Mouse (Mus musculus): ENCODE measurements around the gene Scube3.

Gene Scube3

DNA sequence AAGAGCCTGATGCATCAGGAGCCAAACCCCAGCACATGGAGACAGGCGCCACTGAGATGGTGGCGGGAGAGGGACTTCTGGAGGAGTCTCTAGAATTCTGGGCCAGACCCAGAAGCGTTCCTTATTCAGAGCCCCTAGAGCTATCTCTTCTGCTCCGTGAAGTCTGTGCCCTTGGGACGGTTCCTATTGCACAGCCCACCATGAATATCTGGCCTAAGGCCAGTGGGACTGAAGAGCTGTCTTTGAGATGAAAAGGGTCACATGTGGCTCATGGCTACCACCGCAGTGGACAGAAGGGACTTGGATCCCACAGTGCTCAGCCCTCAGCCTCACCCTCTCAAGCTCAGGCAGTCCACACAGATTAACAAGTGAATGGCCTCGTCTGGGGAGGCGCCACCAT is 7.8 kb downstream of the Scube3 start:
- peaks cover 83% of the 10 kb centered on the region for H3K4me1 ChIP-seq (replicated peaks; ENCODE audit: low read depth, low read length)
- TF ChIP-seq CTCF (conservative IDR thresholded peaks at IDR 0.05; ENCODE audit: low read length) (no peak), NANOG (IDR thresholded peaks at IDR 0.05; ENCODE audit: borderline replicate concordance, low read length) (no peak), POU5F1 (IDR thresholded peaks at IDR 0.05; ENCODE audit: borderline replicate concordance, low read length) (no peak)
- H3K27me3 ChIP-seq (ENCODE audit: insufficient read depth, low read length) = peaks cover 24% of the 10 kb centered on the region
- peak overlapping the region; percentile 35; the same call in 1 of the 2 replicates for H3K4me3 ChIP-seq (replicated peaks; ENCODE audit: low read length)
- peaks cover 3% of the 10 kb centered on the region; the same call in 1 of the 2 replicates for H3K36me3 ChIP-seq (ENCODE audit: insufficient read depth, low read length)
- no peaks in the 10 kb centered on the region for H3K9me3 ChIP-seq (ENCODE audit: low read length)

DNA sequence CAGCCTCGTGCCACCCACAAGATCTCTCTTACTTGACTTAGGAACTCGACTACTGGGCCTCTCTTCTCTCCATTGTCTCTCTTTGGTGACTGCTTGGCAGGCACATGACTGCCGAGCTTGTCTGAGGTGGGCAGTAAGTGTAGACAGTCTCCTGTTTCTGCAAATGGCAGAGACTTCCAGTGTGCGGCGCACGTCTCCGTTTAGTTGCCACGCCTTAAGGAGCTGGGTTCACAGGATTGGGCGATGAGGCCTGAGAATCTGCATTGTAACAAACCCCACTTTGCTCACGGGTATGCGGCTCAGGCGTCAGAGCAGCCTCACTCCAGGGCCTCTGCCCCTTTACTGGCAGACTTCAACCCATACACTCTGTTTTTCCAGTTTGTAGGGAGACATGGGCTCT is 8.5 kb downstream of the Scube3 start:
- peak overlapping the region; percentile 35; the same call in 1 of the 2 replicates for H3K4me3 ChIP-seq (replicated peaks; ENCODE audit: low read length)
- peaks cover 84% of the 10 kb centered on the region for H3K4me1 ChIP-seq (replicated peaks; ENCODE audit: low read depth, low read length)
- no peak for TF ChIP-seq POU5F1 (IDR thresholded peaks at IDR 0.05; ENCODE audit: borderline replicate concordance, low read length)
- no peak for TF ChIP-seq NANOG (IDR thresholded peaks at IDR 0.05; ENCODE audit: borderline replicate concordance, low read length)
- no peak for TF ChIP-seq CTCF (conservative IDR thresholded peaks at IDR 0.05; ENCODE audit: low read length)
- H3K9me3 ChIP-seq (ENCODE audit: low read length) = no peaks in the 10 kb centered on the region
- peaks cover 21% of the 10 kb centered on the region for H3K27me3 ChIP-seq (ENCODE audit: insufficient read depth, low read length)
- H3K36me3 ChIP-seq (ENCODE audit: insufficient read depth, low read length) = peaks cover 3% of the 10 kb centered on the region; the same call in 1 of the 2 replicates

DNA sequence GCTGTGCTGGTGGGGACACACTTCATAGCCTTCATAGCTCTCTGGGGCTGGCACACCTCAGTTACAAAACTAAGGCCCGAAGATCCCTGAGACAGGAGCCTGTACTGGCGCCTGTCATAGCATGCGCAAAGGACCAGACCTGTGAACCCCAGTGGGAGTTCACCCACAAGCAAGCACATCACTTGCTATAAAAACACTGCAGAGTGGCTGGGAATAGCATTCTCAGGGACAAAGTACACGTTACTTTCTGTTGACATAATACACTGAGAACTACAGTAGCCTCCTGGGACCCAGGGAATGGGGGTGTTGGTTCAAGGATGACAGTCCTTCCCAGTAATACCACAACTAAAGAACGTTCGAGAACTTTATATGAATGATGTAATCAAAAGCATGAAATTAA is 11.2 kb downstream of the Scube3 start:
- H3K4me1 ChIP-seq (replicated peaks; ENCODE audit: low read depth, low read length) = peaks cover 78% of the 10 kb centered on the region
- no peak overlapping the region for H3K4me3 ChIP-seq (replicated peaks; ENCODE audit: low read length)
- peaks cover 23% of the 10 kb centered on the region for H3K27me3 ChIP-seq (ENCODE audit: insufficient read depth, low read length)
- peaks cover 6% of the 10 kb centered on the region; the same call in 1 of the 2 replicates for H3K36me3 ChIP-seq (ENCODE audit: insufficient read depth, low read length)
- no peak for TF ChIP-seq CTCF (conservative IDR thresholded peaks at IDR 0.05; ENCODE audit: low read length)
- H3K9me3 ChIP-seq (ENCODE audit: low read length) = no peaks in the 10 kb centered on the region

DNA sequence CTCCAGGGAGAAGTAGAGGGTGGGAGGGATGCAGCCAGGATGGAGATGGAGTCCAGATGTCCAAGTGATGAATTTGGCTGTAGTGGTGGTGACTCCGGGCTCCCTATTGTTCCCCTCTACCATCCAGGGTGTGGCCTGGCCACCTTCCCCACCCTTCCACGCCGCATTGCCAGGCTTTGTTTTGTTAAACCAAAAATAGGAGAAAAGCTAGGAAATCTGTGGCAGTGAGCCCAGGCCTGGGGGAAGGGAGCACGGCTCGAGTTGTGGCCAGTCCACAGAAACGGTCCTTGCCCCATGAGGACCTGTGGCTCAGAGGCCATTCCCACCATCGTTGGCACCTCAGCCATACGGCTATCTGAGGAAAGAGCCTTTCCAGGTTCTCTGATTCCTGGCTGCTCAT is 13.0 kb downstream of the Scube3 start:
- H3K9me3 ChIP-seq (ENCODE audit: low read length) = no peaks in the 10 kb centered on the region
- H3K4me3 ChIP-seq (replicated peaks; ENCODE audit: low read length) = peak overlapping the region; percentile 60
- TF ChIP-seq NANOG (IDR thresholded peaks at IDR 0.05; ENCODE audit: borderline replicate concordance, low read length) (no peak), CTCF (conservative IDR thresholded peaks at IDR 0.05; ENCODE audit: low read length) (no peak), POU5F1 (IDR thresholded peaks at IDR 0.05; ENCODE audit: borderline replicate concordance, low read length) (no peak)
- peaks cover 6% of the 10 kb centered on the region; the same call in 1 of the 2 replicates for H3K36me3 ChIP-seq (ENCODE audit: insufficient read depth, low read length)
- H3K27me3 ChIP-seq (ENCODE audit: insufficient read depth, low read length) = peaks cover 18% of the 10 kb centered on the region
- H3K4me1 ChIP-seq (replicated peaks; ENCODE audit: low read depth, low read length) = peaks cover 67% of the 10 kb centered on the region

DNA sequence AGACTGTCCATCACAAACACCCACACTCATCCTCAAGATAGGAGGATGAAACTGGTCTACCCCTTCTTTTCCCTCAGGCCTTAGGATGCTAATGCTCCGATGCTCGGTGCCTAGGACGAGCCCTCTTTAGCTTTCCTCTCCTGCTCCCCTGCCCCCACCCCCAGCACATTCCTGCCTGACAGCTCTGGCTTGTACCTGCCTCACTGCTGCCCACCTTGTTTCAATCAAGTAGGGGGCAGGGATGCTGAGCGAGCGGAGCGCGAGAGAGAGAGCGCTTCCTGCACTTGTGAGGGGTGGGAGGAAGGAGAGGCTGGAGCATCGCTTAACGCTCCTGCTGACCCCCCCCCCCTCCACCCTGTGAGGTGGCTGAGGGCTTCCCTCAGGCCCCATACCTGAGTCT is 18.4 kb downstream of the Scube3 start:
- Histone ChIP-seq H3K4me3 (replicated peaks; ENCODE audit: low read length) (no peak overlapping the region), H3K36me3 (ENCODE audit: insufficient read depth, low read length) (peaks cover 40% of the 10 kb centered on the region), H3K27me3 (ENCODE audit: insufficient read depth, low read length) (peaks cover 34% of the 10 kb centered on the region), H3K4me1 (replicated peaks; ENCODE audit: low read depth, low read length) (peaks cover 63% of the 10 kb centered on the region), H3K9me3 (ENCODE audit: low read length) (no peaks in the 10 kb centered on the region)
- TF ChIP-seq NANOG (IDR thresholded peaks at IDR 0.05; ENCODE audit: borderline replicate concordance, low read length) (no peak), CTCF (conservative IDR thresholded peaks at IDR 0.05; ENCODE audit: low read length) (no peak), POU5F1 (IDR thresholded peaks at IDR 0.05; ENCODE audit: borderline replicate concordance, low read length) (no peak)

DNA sequence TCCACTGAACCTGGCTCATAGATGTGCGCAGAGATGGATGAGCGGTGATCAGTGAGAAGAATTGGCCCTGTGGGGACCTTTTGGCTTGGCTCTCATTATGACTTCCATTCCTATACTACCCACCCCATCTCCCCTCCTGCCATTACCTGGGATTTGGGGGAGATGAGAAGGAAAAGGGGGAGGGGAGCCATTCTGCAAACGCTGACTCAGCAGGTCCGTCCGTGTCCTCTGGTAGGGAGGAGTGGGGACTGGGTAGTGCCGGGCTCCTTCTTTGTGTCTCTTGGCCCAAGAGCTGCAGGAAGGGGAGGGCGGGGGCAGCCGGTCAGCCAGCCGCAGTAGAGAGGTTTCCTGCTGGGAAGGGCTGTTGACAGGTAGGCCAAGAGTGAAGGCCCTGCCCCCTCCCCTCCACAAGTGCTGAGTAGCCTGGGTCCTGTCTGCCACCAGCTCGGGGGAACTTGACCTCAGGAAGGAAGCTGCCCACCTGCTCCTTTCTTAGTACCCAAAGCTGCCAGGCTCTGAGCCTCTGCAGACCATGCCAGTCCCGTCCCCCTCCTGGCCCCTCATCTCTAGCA is 19.5 kb downstream of the Scube3 start:
- Histone ChIP-seq H3K4me3 (replicated peaks; ENCODE audit: low read length) (no peak overlapping the region), H3K9me3 (ENCODE audit: low read length) (no peaks in the 10 kb centered on the region), H3K4me1 (replicated peaks; ENCODE audit: low read depth, low read length) (peaks cover 54% of the 10 kb centered on the region), H3K27me3 (ENCODE audit: insufficient read depth, low read length) (peaks cover 34% of the 10 kb centered on the region), H3K36me3 (ENCODE audit: insufficient read depth, low read length) (peaks cover 50% of the 10 kb centered on the region)
- TF ChIP-seq NANOG (IDR thresholded peaks at IDR 0.05; ENCODE audit: borderline replicate concordance, low read length) = no peak
- TF ChIP-seq CTCF (conservative IDR thresholded peaks at IDR 0.05; ENCODE audit: low read length) = no peak
- TF ChIP-seq POU5F1 (IDR thresholded peaks at IDR 0.05; ENCODE audit: borderline replicate concordance, low read length) = no peak

DNA sequence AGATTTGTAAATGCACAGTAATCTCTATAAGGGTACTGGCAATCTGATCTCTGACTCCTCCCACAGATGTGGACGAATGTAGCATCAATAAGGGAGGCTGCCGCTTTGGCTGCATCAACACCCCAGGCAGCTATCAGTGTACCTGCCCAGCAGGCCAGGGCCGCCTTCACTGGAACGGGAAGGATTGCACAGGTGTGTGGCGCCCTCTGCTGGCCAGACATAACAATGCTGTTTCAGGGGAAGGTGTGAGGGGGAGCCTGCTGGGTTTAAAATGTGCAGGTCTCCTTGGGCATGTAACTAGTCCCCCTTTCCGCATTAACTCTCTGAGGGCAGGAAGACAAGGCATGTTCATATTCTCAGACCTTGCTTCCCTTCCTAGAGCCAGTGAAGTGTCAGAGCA is 21.7 kb downstream of the Scube3 start:
- H3K36me3 ChIP-seq (ENCODE audit: insufficient read depth, low read length) = peaks cover 49% of the 10 kb centered on the region
- peaks cover 22% of the 10 kb centered on the region for H3K27me3 ChIP-seq (ENCODE audit: insufficient read depth, low read length)
- no peak overlapping the region for H3K4me3 ChIP-seq (replicated peaks; ENCODE audit: low read length)
- H3K4me1 ChIP-seq (replicated peaks; ENCODE audit: low read depth, low read length) = peaks cover 58% of the 10 kb centered on the region
- no peaks in the 10 kb centered on the region for H3K9me3 ChIP-seq (ENCODE audit: low read length)
- TF ChIP-seq POU5F1 (IDR thresholded peaks at IDR 0.05; ENCODE audit: borderline replicate concordance, low read length) = no peak
- peak; percentile 86 for TF ChIP-seq CTCF (conservative IDR thresholded peaks at IDR 0.05; ENCODE audit: low read length)

DNA sequence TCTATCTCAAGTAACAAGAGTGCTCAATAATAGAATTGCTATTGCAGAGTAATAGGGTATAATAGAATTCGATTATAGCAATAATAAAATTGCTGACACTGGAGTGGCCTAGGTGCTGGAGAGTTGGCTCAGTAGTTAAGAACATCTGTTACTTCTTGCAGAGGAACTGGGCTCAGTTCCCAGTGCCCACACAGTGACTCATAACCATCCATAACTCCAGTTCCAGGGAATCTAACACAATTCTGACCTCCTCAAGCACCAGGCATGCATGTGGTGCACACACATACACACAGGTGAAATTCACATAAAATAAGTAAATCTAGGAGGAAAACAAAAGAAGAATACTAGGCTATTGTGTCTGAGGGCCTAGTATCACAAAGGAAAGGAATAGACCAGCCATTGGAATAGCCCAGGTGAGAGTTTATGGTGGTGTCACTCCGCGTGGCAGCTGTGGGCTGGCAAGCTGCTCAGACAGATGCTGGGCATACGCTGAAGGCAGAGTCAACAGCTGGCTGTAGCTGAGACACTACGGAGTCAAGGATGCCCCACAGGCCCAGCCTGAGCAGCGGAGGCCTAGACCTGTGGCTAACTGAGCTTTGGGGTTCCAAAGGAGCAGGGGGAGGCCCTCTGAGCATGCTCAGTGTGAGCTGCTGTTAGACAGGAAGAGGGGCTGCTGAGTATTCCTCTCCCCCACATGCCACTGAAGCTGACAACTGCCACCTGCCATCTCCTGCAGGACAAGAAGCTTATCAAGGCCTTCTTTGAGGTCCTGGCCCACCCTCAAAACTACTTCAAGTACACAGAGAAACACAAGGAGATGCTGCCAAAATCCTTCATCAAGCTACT is 28.7 kb downstream of the Scube3 start:
- Histone ChIP-seq H3K4me3 (replicated peaks; ENCODE audit: low read length) (no peak overlapping the region), H3K4me1 (replicated peaks; ENCODE audit: low read depth, low read length) (peaks cover 54% of the 10 kb centered on the region), H3K9me3 (ENCODE audit: low read length) (no peaks in the 10 kb centered on the region), H3K36me3 (ENCODE audit: insufficient read depth, low read length) (peaks cover 19% of the 10 kb centered on the region; the same call in 1 of the 2 replicates), H3K27me3 (ENCODE audit: insufficient read depth, low read length) (0 out of 2 replicates have a peak, but pooled peaks cover 4% of the 10 kb centered on the region)
- no peak for TF ChIP-seq NANOG (IDR thresholded peaks at IDR 0.05; ENCODE audit: borderline replicate concordance, low read length)
- no peak for TF ChIP-seq CTCF (conservative IDR thresholded peaks at IDR 0.05; ENCODE audit: low read length)
- no peak for TF ChIP-seq POU5F1 (IDR thresholded peaks at IDR 0.05; ENCODE audit: borderline replicate concordance, low read length)

Measured in E14TG2a.4 (cell line).